Mouse (Mus musculus): ENCODE measurements around the gene Tpx2.

- TF ChIP-seq CTCF (IDR thresholded peaks at IDR 0.05; ENCODE audit: low read depth, low read length): no peak
- no peak for TF ChIP-seq TAL1 (conservative IDR thresholded peaks at IDR 0.05; ENCODE audit: low read depth, low read length)
Measured at GRCm38 (mm10) chr2:152924128-152924527, 76.4 kb downstream of the Tpx2 start.
